Mouse (Mus musculus) heart, adult 9 months (tissue): ENCODE results near the gene Nrxn2.

ENCODE experiments used
- DNase-seq, 2 experiments: peaks; one replicate each; pipeline ENCODE4 v3.0.0; 2022; ENCODE audit warnings: low spot score in 2 of 2

The Nrxn2 gene

DNA sequence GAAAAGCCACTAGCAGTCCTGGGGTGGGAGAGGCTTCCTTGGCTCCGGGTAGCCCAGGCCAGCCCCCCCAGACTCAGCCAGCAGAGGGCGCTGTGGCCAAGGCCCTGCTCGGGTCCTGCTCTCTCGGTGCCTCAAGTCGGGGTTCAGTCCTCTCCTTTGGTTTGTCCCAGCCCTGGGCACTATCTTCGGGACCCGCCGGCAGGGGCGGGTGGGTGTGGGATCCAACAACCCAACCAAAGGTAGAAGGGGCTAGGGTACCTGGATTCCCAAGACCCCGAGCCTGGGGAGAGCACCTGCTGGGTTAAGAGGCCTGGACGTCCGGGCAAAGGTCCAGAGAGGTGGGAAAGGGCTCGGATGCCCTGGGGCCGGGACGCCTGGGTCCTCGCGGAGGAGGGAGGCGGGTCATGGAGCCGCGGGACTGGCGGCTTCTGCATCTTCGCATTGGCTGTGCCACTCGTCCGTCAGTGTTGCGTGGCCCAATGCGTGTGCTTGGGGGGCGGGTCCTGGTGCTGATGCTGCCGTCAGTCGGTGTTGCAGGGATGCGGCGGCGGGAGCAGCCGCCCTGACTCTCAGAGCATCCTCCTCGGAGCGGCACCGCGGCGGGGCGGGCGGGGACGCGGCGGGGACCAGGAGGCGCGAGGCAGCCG, at the start of gene Nrxn2:
TSS of gene Nrxn2 (plus strand) at position 499 of the 647 bp plus-strand sequence.
- DNase-seq = peak; percentile 81 to 87

DNA sequence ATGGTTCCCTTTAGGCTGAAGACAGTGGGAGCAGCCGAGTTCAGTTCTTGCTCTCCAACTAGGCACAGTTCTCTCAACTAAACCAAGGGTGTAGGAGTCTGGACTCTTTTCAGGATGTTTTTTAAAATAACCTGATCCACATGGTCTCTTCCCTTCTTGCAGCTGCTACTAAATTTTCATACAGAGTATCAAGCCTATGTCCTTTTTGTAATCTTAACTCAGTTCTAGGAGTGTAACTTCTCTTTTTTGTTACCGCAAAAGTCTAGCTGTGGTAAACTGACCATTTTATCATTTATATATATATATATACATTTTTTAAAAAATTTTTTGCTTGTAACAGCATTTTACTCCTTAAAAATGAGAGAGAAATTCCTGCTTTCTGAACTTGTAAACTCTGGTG, 48.4 kb upstream of the Nrxn2 start:
- no peak for DNase-seq

GRCm38 (mm10) chr19:6372433-6372832, 46.1 kb upstream of the Nrxn2 start:
- no peak for DNase-seq

DNA sequence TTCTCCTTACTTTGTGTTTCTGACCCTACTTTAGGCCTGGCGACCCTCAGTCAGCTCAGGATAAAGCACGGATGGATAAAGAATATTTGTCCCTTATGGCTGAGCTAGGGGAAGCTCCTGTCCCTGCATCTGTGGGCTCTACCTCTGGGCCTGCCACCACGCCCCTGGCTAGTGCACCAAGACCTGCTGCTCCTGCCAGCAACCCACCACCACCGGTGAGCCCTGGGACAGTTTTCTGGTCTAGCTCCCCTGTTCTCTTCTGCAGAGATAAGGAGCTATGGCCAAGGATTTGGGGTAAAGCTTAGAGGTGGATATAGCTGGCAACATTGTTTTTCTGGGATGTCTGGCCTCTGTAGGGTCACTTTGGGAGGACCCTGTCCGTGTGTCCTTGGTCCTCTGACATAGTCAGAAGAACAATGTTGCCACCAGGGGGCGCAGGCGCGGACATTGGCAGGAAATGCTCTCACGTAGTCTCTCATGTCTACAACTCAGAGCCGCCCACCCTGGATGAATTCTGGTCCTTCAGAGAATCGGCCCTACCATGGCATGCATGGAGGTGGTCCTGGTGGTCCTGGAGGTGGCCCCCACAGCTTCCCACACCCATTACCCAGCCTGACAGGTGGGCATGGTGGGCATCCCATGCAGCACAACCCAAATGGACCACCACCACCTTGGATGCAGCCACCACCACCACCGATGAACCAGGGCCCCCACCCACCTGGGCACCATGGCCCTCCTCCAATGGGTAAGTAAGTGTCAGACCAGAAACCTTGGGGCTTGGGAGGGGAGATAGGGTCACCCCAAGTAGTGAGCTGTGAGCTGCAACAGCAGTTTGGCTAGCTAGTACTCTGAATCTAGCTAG, 44.8 kb upstream of the Nrxn2 start:
- DNase-seq = peak; percentile 38 to 77

DNA sequence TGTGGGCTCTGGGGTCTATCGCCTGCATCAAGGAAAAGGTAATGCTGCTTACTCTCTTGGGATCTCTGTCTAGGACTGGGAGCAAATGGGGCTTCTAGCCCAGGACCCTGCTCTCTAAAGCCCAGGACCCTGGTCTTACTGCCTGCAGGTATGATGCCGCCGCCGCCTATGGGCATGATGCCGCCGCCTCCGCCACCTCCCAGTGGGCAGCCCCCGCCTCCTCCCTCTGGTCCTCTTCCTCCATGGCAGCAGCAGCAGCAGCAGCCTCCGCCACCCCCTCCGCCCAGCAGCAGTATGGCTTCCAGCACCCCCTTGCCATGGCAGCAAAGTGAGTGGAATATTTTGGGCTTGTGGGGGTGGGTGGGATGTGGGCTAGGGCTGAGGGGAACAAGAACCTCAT, 44.0 kb upstream of the Nrxn2 start:
- no peak for DNase-seq

- no peak for DNase-seq
Measured at GRCm38 (mm10) chr19:6375423-6376254, 42.9 kb upstream of the Nrxn2 start.

DNA sequence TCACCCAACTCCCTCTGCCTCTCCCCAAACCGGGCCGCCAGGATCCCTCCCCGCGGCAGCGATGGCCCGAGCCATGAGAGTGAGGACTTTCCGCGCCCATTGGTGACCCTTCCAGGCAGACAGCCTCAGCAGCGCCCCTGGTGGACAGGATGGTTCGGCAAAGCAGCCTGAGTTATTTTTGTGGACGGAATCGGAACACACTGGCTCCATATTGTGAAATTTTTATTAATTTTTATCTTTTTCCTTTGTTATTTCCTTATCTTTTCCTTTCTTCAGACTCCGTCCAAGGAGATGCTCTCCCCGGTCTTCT, 42.3 kb upstream of the Nrxn2 start:
- DNase-seq = no peak

DNA sequence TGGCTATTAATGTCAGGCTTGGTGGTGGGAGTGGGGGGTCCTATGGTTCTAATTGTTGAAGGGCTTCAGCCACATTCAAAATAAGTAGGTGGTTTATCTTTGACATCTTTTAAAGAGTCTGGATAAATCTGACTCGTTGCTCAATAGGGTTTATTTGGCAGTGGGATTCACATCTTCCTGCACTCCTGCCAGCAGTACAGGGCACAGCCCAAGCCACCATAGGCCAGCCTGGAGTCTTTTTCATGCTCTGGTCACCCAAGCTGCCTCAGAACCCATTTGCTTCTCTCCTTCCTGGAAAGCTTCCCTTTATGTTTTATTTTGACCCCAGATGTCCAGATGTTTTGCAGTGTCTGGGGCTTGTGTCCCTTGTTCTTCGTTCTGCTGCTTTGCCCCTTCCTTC, 41.9 kb upstream of the Nrxn2 start:
- DNase-seq = no peak

DNA sequence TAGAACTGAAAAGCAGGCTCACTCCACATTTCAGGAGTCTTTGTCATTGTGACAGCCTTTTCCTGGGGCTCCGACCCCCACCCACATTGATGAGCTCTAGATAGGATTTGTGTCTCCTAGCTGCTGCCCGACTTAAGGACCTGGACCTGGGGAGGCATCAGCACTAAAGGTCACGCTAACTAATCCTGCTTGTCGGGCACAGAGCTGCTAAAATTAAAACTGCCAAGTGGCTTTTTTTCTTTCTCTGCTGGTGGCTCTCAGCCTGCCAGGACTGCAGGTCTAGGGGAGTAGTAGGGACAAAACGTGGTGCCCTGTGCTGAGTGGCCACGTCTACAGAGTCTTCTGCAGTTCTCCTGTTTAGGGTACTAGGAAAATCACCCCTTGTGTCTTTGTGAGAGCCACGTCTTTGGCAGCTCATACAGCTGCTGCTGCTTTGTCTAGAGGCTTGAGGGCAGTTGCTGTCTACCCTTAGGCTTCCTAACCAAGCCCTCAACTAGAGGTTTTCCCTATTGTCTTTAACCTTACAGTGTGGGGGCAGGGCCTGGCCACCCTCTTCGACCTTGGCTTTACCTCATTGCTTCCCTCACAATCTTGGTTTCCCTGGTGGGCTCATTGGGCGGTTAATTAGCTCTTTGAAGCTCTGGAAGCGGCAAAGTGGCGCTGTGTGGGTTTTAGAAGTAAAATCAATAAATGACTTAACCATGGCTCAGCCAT, 41.0 kb upstream of the Nrxn2 start:
- DNase-seq = peak in 1 of 2 experiments; percentile 38

DNA sequence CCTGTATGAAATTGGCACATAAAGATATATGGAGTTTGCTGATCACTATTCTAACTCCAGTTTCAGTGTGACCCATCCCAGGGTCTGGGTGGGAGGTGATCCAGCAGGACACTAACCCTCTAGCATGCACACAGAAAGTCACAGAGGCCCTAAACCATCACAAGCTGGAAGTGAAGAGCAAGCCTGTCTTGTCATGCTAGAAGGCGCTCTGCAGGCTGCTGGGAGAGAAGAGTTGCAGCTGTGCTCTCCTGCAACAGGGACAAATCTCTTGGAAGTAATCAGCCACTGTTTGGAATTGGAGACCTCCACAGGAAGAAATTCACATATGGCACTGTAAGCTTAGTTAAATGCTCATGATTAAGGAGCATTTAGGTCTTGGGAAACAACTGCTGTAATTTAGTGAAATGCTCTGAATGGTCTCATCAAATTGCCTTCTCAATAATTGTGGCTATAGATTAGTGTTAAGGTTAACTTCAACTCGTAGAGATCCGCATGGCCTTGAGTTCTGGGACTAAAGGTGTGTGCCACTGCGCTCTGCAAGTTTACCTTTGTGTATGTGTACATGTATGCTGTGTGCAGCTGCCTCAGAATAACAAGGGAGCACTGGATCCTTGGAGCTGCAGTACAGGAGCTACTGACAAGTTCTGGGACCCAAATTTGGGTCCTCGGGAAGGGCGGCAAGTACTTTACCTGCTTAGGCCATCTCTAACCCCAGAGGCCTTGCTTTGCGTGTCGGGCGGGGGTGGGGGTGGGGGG, 37.9 kb upstream of the Nrxn2 start:
- no peak for DNase-seq

- DNase-seq = no peak
Measured at GRCm38 (mm10) chr19:6381238-6381637, 37.3 kb upstream of the Nrxn2 start.

DNA sequence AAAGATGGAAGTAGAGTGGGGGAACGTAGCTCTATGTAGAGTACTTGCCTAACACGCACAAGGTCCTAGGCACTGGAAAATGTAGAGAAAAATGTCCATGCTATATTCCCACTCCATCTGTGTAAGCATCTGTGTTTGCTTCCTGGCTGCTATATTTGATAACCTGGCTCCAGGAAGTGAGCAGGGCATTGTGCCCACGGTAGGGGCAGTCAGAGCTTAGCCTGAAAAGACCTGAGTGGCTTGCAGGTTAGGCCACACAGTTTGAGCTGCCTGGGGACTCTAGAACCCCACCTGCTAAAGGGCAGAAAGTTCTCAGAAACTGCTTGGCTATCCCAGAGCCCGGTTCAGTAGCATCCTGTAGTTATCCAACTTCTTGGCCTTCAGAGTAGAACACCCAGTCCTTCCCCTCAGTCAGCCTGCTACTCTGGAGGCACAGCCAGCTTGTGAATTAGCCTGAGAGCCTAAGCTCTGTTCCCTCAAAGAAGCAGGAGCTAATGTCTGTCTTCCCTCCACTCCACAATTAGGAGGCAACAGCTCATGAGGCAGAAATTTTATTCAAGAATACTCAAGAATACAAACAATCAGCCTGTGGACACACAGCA, 36.1 kb upstream of the Nrxn2 start:
- DNase-seq = no peak

DNA sequence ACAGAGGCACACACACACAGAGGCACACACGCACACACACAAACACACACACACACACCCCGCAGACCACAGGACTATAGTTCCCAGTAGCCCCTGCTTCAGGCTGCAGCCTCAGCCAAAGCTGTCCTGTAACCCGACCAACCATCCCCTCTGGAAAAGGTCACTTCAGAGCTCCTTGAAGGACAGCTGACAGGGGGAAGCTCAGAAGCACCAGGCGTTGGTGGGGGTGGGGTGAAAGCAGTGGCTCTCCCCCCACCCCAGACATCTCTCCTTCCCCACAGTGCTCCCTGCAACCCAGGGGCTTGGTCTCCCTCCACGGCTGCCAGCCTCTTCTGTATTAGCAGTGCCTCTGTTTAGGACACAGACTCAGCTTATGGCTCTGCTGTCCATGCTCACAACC, 35.1 kb upstream of the Nrxn2 start:
- no peak for DNase-seq

DNA sequence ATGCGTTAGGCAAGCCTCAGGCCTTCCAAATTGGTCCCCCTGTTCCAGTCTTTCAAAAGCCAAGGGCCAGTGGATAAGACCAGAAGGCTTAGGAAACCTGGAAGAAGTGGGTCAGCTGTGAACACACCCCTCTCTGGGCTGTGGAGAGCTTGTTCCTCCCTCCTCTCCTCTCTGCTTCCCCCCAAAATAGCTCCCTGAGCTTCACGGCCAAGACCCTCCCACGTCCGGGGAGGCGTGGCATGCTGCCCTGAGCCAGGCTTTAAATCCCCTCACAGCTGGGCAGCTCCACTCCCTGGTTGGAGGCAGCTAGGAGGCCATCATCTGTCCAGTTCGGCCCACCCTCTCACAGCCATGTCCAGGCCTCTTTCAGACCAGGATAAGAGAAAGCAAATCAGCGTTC, 34.4 kb upstream of the Nrxn2 start, which contains the start of gene Pygm:
TSS of gene Pygm (plus strand) at position 272 of the 400 bp plus-strand sequence.
- DNase-seq = peak; percentile 90 to 91

DNA sequence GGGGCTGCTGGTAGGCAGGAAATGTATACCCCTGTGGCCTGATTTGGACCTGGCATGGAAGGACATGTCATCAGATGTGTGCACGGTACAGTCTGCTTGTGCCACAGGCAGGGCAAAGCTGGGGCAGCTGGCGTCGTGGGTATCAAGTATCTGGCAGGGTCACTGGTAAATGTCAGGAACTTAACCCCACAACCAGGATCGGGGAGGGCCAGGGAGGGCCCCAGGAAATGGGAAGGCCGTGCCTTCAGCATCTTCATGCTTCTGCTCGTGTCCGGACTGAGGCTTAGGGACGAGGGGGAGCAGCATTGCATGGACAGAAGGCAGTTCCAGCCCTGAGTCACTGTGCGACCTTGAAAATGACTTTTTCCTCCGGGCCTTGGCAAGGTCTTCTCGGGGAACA, 33.6 kb upstream of the Nrxn2 start:
- peak; percentile 47 to 54 for DNase-seq

- DNase-seq = no peak
Measured at GRCm38 (mm10) chr19:6385419-6385818, 33.1 kb upstream of the Nrxn2 start.

GRCm38 (mm10) chr19:6385821-6386220, 32.7 kb upstream of the Nrxn2 start:
- no peak for DNase-seq

DNA sequence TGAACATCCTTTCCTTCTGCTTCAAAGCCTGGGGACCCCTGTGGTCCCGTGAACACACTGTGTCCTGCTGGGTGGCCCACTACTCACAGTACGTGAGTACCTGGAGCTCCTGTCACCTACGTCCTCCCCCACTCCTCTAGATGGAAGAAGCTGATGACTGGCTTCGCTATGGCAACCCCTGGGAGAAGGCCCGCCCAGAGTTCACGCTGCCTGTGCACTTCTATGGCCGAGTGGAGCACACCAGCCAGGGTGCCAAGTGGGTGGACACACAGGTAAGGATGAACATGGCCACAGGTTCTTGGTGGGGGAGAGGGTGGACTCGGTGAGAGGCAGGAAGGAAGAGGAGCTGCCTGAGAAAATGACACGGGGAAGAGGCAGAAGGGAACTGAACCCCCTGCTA, 32.3 kb upstream of the Nrxn2 start:
- no peak for DNase-seq

GRCm38 (mm10) chr19:6388006-6388405, 30.5 kb upstream of the Nrxn2 start:
- peak; percentile 52 to 60 for DNase-seq

GRCm38 (mm10) chr19:6389803-6390202, 28.7 kb upstream of the Nrxn2 start:
- no peak for DNase-seq

DNA sequence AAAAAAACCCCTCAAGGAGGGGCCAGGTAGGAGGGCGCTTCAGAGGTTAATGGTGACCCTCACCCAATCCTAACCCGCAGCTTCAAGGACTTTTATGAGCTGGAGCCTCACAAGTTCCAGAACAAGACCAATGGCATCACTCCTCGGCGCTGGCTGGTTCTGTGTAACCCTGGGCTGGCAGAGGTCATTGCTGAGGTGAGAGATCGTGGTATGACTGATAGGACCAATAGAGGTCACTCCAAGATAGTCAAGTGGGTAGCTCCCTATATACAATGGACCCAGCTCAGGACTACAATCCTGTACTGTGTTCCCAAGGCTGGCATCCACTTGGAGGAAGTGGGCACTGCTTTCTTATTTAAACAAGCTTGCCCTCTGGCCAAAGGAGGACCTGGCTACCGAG, 28.3 kb upstream of the Nrxn2 start:
- no peak for DNase-seq
